Mouse (Mus musculus) forebrain, embryonic 11.5 days (tissue): ENCODE data around the gene Slamf7. TPM values are rescaled to one million over a fixed set of nuclear protein-coding genes. Genes with fewer than 3 reads are reported as not detected.
"Not testable (repeated sequence)": the region's sequence is repeated elsewhere in the genome, so short reads cannot be mapped to it uniquely, and the experiment has no call there.

Source experiments
- ATAC-seq: fragments of 200-750 bp; cut with Nextera tagmentation; replicated peaks from 2 replicates; pipeline ENCODE4 v1.8.0; 2017; ENCODE audit warnings: moderate TSS enrichment; ENCODE audit not compliant: low FRiP score
- DNase-seq: peaks from one replicate; pipeline ENCODE4 v3.0.0-alpha.2; 2017; ENCODE audit warnings: low spot score
- H3K27ac ChIP-seq: fragments of 300-500 bp; sonication (generic); 2 replicates; pipeline ENCODE4 v1.5.1; 2014; ENCODE audit warnings: low read depth, low read length
- H3K27me3 ChIP-seq: fragments of 300-500 bp; sonication (generic); 2 replicates; pipeline ENCODE4 v1.6.1; 2014; ENCODE audit warnings: mild to moderate bottlenecking, low read length, mixed read lengths; ENCODE audit not compliant: control insufficient read depth, insufficient read depth
- H3K36me3 ChIP-seq: fragments of 300-500 bp; sonication (generic); 2 replicates; pipeline ENCODE4 v1.6.1; 2014; ENCODE audit warnings: mild to moderate bottlenecking, low read length, moderate library complexity, mixed read lengths; ENCODE audit not compliant: control insufficient read depth, insufficient read depth
- H3K4me1 ChIP-seq: fragments of 300-500 bp; sonication (generic); replicated peaks from 2 replicates; pipeline ENCODE4 v1.6.1; 2014; ENCODE audit warnings: low read length, mixed read lengths; ENCODE audit not compliant: control insufficient read depth, insufficient read depth
- H3K4me2 ChIP-seq: fragments of 300-500 bp; sonication (generic); 2 replicates; pipeline ENCODE4 v1.6.1; 2014; ENCODE audit warnings: low read depth, mild to moderate bottlenecking, low read length, moderate library complexity, mixed read lengths; ENCODE audit not compliant: severe bottlenecking
- H3K4me3 ChIP-seq: fragments of 300-500 bp; sonication (generic); 2 replicates; pipeline ENCODE4 v1.5.1; 2014; ENCODE audit warnings: low read depth, low read length
- H3K9ac ChIP-seq: fragments of 300-500 bp; sonication (generic); 2 replicates; pipeline ENCODE4 v1.6.1; 2014; ENCODE audit warnings: low read length
- H3K9me3 ChIP-seq: fragments of 300-500 bp; sonication (generic); 2 replicates; pipeline ENCODE4 v1.6.1; 2016; ENCODE audit warnings: low read length, mixed read lengths; ENCODE audit not compliant: control insufficient read depth
- WGBS: fragments of 180-500 bp; shearing (Covaris S2); extraction: QIAGEN DNeasy Blood & Tissue Kit; methylation state at CpG from one replicate; pipeline ENCODE4 v1.1.7; 2014; 5-methylcytosine and 5-hydroxymethylcytosine counted together
- polyA plus RNA-seq: library from polyadenylated mRNA; unstranded; fragments of >200 nt; fragmentation: Nextera tagmentation; extraction: Ambion mirVana; gene quantifications from 2 replicates; pipeline ENCODE4 v1.2.1, GENCODE M21; 2014

The Slamf7 gene
- polyA plus RNA-seq, 1 experiment from 2014 or later, result not detected

GRCm38 (mm10) chr1:171672854-171673475, 20.1 kb upstream of the Slamf7 start:
- no peak for DNase-seq
- 71% methylated on average over 5 of the region's 5 CpGs for WGBS

GRCm38 (mm10) chr1:171672451-171672850, 19.6 kb upstream of the Slamf7 start:
- H3K4me3 ChIP-seq, H3K9me3 ChIP-seq, H3K9ac ChIP-seq, DNase-seq, H3K36me3 ChIP-seq, ATAC-seq, H3K4me1 ChIP-seq, H3K27ac ChIP-seq, H3K27me3 ChIP-seq, H3K4me2 ChIP-seq: not testable (repeated sequence)
- WGBS, result 90% methylated on average over 2 of the region's 2 CpGs

More at GRCm38 (mm10) chr1:171672854-171673475, 20.1 kb upstream of the Slamf7 start:
- H3K36me3 ChIP-seq, result no peaks in the 10 kb centered on the region
- H3K4me1 ChIP-seq, result no peaks in the 10 kb centered on the region
- no peak overlapping the region for H3K4me2 ChIP-seq
- H3K4me3 ChIP-seq, result no peak overlapping the region
- ATAC-seq, result no peak
- H3K27ac ChIP-seq, result no peak overlapping the region
- no peaks in the 10 kb centered on the region for H3K9me3 ChIP-seq
- no peaks in the 10 kb centered on the region for H3K27me3 ChIP-seq
- no peak overlapping the region for H3K9ac ChIP-seq

GRCm38 (mm10) chr1:171667160-171667559, 14.3 kb upstream of the Slamf7 start:
- Histone ChIP-seq H3K9me3 (no peaks in the 10 kb centered on the region), H3K27me3 (no peaks in the 10 kb centered on the region), H3K9ac (no peak overlapping the region), H3K4me2 (no peak overlapping the region), H3K27ac (no peak overlapping the region), H3K4me3 (no peak overlapping the region), H3K4me1 (no peaks in the 10 kb centered on the region), H3K36me3 (no peaks in the 10 kb centered on the region)
- DNase-seq (no peak), ATAC-seq (no peak)
- 70% methylated on average over 1 of the region's 1 CpGs for WGBS

- Histone ChIP-seq H3K9ac (no peak overlapping the region), H3K4me3 (no peak overlapping the region), H3K4me1 (no peaks in the 10 kb centered on the region), H3K4me2 (no peak overlapping the region), H3K27ac (no peak overlapping the region), H3K36me3 (no peaks in the 10 kb centered on the region), H3K27me3 (no peaks in the 10 kb centered on the region), H3K9me3 (no peaks in the 10 kb centered on the region)
- WGBS, result 92% methylated on average over 6 of the region's 6 CpGs
- DNase-seq (no peak), ATAC-seq (no peak)
Measured at GRCm38 (mm10) chr1:171666350-171666749, 13.5 kb upstream of the Slamf7 start.

- DNase-seq (no peak), ATAC-seq (no peak)
- H3K4me3 ChIP-seq, result no peak overlapping the region
- H3K9ac ChIP-seq, result no peak overlapping the region
- H3K4me1 ChIP-seq, result no peaks in the 10 kb centered on the region
- H3K36me3 ChIP-seq, result no peaks in the 10 kb centered on the region
- H3K4me2 ChIP-seq, result no peak overlapping the region
- H3K9me3 ChIP-seq, result no peaks in the 10 kb centered on the region
- H3K27me3 ChIP-seq, result no peaks in the 10 kb centered on the region
- no peak overlapping the region for H3K27ac ChIP-seq
- WGBS, result 82% methylated on average over 2 of the region's 2 CpGs
Measured at GRCm38 (mm10) chr1:171663757-171664156, 10.9 kb upstream of the Slamf7 start.

GRCm38 (mm10) chr1:171661482-171661881, 8.6 kb upstream of the Slamf7 start:
- H3K27ac ChIP-seq, result no peak overlapping the region
- H3K4me1 ChIP-seq, result no peaks in the 10 kb centered on the region

GRCm38 (mm10) chr1:171660423-171660822, 7.6 kb upstream of the Slamf7 start:
- Histone ChIP-seq H3K4me3 (no peak overlapping the region), H3K9me3 (no peaks in the 10 kb centered on the region), H3K36me3 (no peaks in the 10 kb centered on the region), H3K9ac (no peak overlapping the region), H3K4me2 (no peak overlapping the region), H3K27me3 (no peaks in the 10 kb centered on the region), H3K27ac (no peak overlapping the region), H3K4me1 (no peaks in the 10 kb centered on the region)
- DNase-seq (no peak), ATAC-seq (no peak)
- 92% methylated on average over 1 of the region's 1 CpGs for WGBS

More at GRCm38 (mm10) chr1:171661482-171661881, 8.6 kb upstream of the Slamf7 start:
- DNase-seq (no peak), ATAC-seq (no peak)
- H3K4me3 ChIP-seq, result no peak overlapping the region
- H3K9me3 ChIP-seq, result no peaks in the 10 kb centered on the region
- H3K9ac ChIP-seq, result no peak overlapping the region
- no peaks in the 10 kb centered on the region for H3K36me3 ChIP-seq
- H3K4me2 ChIP-seq, result no peak overlapping the region
- 78% methylated on average over 2 of the region's 2 CpGs for WGBS
- H3K27me3 ChIP-seq, result no peaks in the 10 kb centered on the region

GRCm38 (mm10) chr1:171658561-171658991, 5.7 kb upstream of the Slamf7 start:
- H3K4me3 ChIP-seq, result no peak overlapping the region
- H3K36me3 ChIP-seq, result no peaks in the 10 kb centered on the region
- no peak overlapping the region for H3K4me2 ChIP-seq
- WGBS, result 83% methylated on average over 5 of the region's 5 CpGs
- H3K27me3 ChIP-seq, result no peaks in the 10 kb centered on the region
- H3K9me3 ChIP-seq, result no peaks in the 10 kb centered on the region
- H3K4me1 ChIP-seq, result no peaks in the 10 kb centered on the region
- no peak overlapping the region for H3K9ac ChIP-seq
- H3K27ac ChIP-seq, result no peak overlapping the region
- ATAC-seq (no peak), DNase-seq (no peak)

GRCm38 (mm10) chr1:171648840-171649239, 4.0 kb downstream of the Slamf7 start:
- WGBS, result 80% methylated on average over 8 of the region's 8 CpGs
- no peak for ATAC-seq
- H3K9ac ChIP-seq, result no peak overlapping the region
- no peaks in the 10 kb centered on the region for H3K36me3 ChIP-seq
- H3K9me3 ChIP-seq, result no peaks in the 10 kb centered on the region
- H3K4me2 ChIP-seq, result no peak overlapping the region
- no peaks in the 10 kb centered on the region for H3K27me3 ChIP-seq
- no peak overlapping the region for H3K4me3 ChIP-seq
- no peaks in the 10 kb centered on the region for H3K4me1 ChIP-seq
- DNase-seq, result no peak
- no peak overlapping the region for H3K27ac ChIP-seq
